Mouse (Mus musculus) cerebellum, adult 2 months (tissue): ENCODE results near the gene Mlh3. TPM values are rescaled to one million over a fixed set of nuclear protein-coding genes. Genes with fewer than 3 reads are reported as not detected.

Experiments
- DNase-seq, 2 experiments: peaks; one replicate each; pipeline ENCODE4 v3.0.0; 2021
- H3K27ac ChIP-seq: fragments of 200-500 bp; 2 replicates; pipeline ENCODE4 v1.5.1; 2012; ENCODE audit warnings: low read length, control low read depth, inconsistent platforms; ENCODE audit not compliant: insufficient read depth
- H3K27me3 ChIP-seq: fragments of 200-500 bp; 2 replicates; pipeline ENCODE4 v1.6.1; 2012; ENCODE audit warnings: inconsistent platforms, mild to moderate bottlenecking, low read length, moderate library complexity; ENCODE audit not compliant: control insufficient read depth, insufficient read depth
- H3K4me1 ChIP-seq: fragments of 200-500 bp; 2 replicates; pipeline ENCODE4 v1.6.1; 2011; ENCODE audit warnings: low read length; ENCODE audit not compliant: control insufficient read depth, insufficient read depth
- H3K4me3 ChIP-seq: fragments of 200-500 bp; replicated peaks from 2 replicates; pipeline ENCODE3; 2011; ENCODE audit warnings: mild to moderate bottlenecking, low read depth, low read length, control low read depth; ENCODE audit not compliant: insufficient read depth
- CTCF ChIP-seq: fragments of 200-500 bp; IDR thresholded peaks from 2 replicates; pipeline ENCODE4 v1.5.1; 2011; ENCODE audit warnings: low read depth, mild to moderate bottlenecking, control low read depth, low read length, moderate library complexity, borderline replicate concordance; ENCODE audit not compliant: insufficient read depth
- POLR2A ChIP-seq: fragments of 200-500 bp; IDR thresholded peaks from 2 replicates; pipeline ENCODE4 v1.6.1; 2011; ENCODE audit warnings: low read length, control low read depth, borderline replicate concordance; ENCODE audit not compliant: insufficient read depth
- whole genome bisulfite sequencing: fragments of 180-500 bp; shearing (Covaris S2); methylation state at CpG from one replicate; pipeline ENCODE4 v1.1.7; 2018; 5-methylcytosine and 5-hydroxymethylcytosine counted together
- polyA plus RNA-seq: library from polyadenylated mRNA; depleted of rRNA; stranded (reverse); fragments of >200 nt; gene quantifications from 2 replicates; pipeline ENCODE4 v1.2.3, GENCODE M21; 2012

Gene Mlh3
- polyA plus RNA-seq, 1 experiment = 11.7 TPM

DNA sequence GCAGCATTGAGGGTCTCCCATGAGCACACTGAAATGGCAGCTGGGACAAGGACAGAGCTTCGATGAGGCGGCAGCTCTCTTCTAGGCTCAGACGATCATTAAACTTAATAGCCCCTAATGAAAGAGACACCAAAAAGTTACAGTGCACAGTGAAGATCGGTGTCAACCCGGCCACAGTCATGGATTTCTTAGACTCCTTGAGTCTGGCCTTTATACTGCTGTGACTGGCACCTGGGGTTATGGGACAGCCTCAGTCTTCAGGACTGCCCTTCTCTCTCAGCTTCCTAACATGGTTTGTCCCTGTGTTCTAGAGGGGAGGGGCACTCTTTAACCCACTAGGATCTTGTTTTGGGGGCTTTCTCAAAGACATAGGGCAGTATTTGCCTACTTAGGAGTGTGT is 32.8 kb downstream of the Mlh3 start:
- Histone ChIP-seq H3K4me1 (no peaks in the 10 kb centered on the region), H3K27me3 (no peaks in the 10 kb centered on the region), H3K4me3 (no peak overlapping the region), H3K27ac (no peak overlapping the region)
- 90% methylated on average over 5 of the region's 5 CpGs for whole genome bisulfite sequencing
- no peak for DNase-seq
- TF ChIP-seq CTCF (no peak), POLR2A (no peak)

DNA sequence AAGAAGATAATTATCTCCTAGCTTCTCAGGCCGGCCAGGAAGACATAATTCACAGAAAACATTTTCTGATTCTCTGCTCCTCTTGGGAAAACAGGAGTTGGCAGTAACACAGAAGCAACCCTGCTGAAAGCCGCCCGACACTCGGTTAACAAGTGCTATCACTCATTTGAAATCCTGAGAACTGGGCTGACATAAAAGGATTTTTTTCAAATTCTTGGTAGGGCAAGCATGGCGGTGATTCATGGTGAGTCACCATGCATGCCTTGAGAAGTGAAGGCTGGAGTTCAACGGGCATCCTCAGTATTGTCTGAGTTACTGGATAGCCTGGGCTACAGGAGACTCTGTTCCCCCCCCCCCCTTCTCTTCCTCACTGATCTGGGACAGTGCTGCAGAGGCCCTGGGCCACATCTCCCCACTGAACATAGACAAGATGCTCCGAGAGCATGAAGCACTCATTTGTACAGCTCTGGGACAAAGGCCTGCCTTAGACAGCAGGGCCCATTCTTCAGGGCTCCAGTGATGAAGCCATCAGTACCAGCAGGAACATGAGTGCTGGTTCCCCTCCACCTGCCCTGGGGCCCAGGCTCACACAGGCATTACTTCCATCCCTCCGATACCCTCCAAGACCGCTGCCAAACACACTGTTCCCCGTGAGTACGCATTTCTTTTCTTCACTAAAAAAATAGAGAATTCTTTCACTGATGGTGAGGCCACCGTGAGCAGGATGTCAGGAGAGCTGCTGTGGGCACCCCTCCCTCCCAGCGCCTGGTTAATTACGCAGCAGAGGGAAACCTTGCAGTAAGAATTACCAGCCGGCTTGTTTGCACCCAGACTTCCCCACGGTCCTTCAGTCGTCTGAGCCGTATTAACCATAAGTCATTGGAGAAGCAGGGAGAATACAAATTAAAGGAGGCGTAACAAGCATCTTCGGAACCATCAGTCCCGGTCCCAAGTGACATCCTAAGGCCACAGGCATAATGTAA is 36.7 kb downstream of the Mlh3 start:
- no peak overlapping the region for H3K4me3 ChIP-seq
- WGBS = 74% methylated on average over 21 of the region's 21 CpGs
- H3K27me3 ChIP-seq = no peaks in the 10 kb centered on the region
- no peaks in the 10 kb centered on the region for H3K4me1 ChIP-seq
- TF ChIP-seq POLR2A (no peak), CTCF (no peak)
- H3K27ac ChIP-seq = no peak overlapping the region
- DNase-seq = no peak

DNA sequence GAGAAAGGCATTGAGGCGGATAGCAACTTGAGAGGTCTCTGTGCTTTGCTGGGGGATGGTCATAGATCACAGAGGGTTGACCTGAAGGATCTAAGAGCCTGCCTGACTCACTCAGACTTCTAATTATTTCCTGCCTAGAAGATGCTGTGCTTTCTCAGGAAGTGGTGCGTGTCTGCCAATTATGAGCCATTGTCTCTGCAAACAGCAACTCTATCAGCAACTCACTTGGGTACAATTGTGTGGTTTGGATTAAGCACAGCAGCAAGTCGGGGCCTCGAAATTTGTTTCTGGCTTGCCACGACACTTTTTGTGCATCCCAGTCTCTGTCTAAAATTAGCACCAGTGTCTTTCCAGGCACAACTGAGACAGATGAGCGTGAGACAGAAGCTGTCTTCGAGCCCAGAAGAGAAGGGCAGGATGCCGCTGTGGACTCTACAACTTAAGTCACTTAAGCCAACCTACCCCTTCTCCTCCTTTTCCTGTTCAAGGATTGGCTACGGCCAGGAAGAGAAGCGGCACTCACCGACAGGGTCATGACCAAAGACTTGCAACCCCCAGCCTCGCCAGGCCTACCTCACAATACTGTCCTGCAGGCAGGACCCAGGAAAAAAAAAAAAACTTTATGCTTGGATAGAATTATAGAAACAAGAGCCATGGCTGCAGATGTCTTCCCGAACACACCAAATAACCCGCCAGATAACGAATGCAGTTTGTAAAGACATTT is 42.4 kb downstream of the Mlh3 start:
- Histone ChIP-seq H3K27me3 (no peaks in the 10 kb centered on the region), H3K4me1 (no peaks in the 10 kb centered on the region), H3K27ac (no peak overlapping the region), H3K4me3 (no peak overlapping the region)
- WGBS = 59% methylated on average over 15 of the region's 15 CpGs
- no peak for TF ChIP-seq POLR2A
- no peak for TF ChIP-seq CTCF
- DNase-seq = no peak

DNA sequence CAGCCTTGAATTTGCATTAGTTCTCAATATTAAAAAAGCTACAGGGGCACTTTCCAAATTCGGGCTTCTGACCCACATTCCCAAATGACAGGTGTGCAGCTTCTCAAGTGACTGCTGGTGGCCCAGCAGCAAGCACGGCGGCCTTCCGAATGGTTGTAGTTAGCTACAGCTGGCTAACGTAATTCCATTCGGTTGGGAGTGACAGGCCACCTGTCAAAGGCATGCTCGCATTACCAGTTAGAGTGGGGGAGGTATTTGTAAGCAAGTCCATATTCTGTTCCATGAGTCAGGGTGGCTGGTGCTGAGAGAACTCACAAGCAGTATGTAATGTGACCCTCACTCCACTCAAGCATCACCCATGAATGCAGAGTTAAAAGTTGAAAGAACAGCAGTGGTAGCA is 43.2 kb downstream of the Mlh3 start:
- Histone ChIP-seq H3K27ac (no peak overlapping the region), H3K4me3 (no peak overlapping the region), H3K27me3 (no peaks in the 10 kb centered on the region), H3K4me1 (no peaks in the 10 kb centered on the region)
- WGBS = 32% methylated on average over 7 of the region's 7 CpGs
- TF ChIP-seq POLR2A (no peak), CTCF (no peak)
- DNase-seq = no peak

DNA sequence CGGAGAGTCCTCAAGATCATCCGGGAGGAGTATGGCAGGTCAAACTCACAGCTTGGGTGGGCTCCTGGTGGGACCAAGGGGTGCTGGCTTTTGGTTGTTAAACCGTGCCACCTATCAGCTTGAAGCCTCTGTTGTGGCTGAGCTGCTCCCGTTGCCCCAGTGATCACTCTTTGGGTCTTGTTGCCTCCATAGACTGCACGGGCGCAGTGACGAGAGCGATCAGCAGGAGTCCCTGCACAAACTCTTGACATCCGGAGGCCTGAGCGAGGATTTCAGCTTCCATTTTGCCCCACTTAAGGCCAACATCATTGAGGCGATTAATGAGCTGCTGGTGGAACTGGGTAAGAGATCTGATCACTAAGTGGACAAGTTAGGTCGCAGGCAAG is 50.5 kb downstream of the Mlh3 start:
- Histone ChIP-seq H3K4me3 (peak overlapping the region; percentile 85), H3K4me1 (no peaks in the 10 kb centered on the region; the same call in 1 of the 2 replicates), H3K27me3 (no peaks in the 10 kb centered on the region), H3K27ac (peak overlapping the region; percentile 9; the same call in 1 of the 2 replicates)
- peak; percentile 17 to 29 for DNase-seq
- WGBS = 3% methylated on average over 12 of the region's 12 CpGs
- no peak for TF ChIP-seq CTCF

DNA sequence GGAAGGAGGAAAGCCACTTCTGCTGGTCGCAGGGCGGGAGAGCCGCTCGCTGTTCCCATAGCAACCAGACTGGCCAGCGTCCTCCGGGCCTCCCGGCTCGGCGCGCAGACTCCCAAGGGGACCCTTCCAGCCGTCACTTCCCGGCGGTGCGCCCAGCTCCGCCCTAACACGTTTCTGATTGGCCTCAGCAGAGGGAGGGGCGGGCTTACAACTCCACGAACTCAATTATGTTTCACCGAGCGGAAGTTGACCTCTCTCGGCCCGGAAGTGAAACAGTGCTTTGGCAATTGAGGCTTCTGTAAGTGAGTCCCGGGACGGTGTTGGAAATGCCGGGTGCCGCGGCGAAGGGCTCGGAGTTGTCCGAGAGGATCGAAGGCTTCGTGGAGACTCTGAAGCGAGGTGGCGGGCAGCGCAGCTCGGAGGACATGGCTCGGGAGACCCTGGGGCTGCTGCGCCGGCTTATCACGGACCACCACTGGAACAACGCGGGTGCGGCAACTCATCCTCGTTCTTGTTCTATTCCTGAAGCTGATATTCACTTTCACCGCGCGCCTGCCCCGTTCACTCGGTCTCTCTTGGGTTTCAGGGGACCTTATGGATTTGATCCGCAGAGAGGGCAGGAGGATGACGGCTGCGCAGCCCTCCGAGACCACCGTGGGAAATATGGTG is 51.0 kb downstream of the Mlh3 start, which contains the start of gene Eif2b2:
Eif2b2 (plus strand) TSS at position 246 of the 669 bp plus-strand sequence.
- WGBS = under 1% methylated on average over 54 of the region's 54 CpGs
- Histone ChIP-seq H3K27ac (peak within 1 kb of the TSS; percentile 9; the same call in 1 of the 2 replicates), H3K27me3 (no peaks in the 10 kb centered on the region), H3K4me3 (peak within 1 kb of the TSS; percentile 85), H3K4me1 (no peaks in the 10 kb centered on the region; the same call in 1 of the 2 replicates)
- TF ChIP-seq CTCF (no peak), POLR2A (peak; percentile 68; the same call in 1 of the 2 replicates)
- peak; percentile 98 for DNase-seq

DNA sequence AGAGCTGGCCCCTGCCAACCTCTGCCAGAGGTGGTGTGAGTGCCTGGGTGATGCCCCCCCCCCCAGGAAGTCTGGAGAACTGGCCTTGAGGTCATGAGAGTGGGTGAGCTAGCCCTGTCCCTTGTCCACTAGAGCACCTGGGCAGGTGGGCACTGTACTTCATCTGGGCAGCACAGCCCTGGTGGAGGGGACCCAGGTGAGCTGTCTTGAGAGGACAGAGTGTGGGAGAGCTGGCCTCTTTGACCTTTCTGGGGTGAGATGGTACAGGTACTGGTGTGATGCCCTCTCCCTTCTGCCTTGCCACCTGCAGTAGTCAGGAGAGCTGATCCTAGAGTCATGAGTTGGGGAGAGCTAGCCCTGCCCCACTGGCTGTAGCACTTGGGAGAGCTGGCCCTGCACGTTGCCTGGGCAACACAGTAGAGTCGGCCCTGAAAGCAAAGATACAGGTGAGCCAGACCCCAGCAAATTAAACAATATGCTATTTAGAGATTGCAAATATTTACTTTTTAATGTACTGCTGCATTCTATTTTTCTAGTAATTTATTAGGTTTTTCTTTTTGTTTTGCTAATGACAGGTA is 52.6 kb downstream of the Mlh3 start:
- H3K27me3 ChIP-seq = no peaks in the 10 kb centered on the region
- 78% methylated on average over 2 of the region's 2 CpGs for WGBS
- H3K4me3 ChIP-seq = no peak overlapping the region
- no peak for DNase-seq
- H3K4me1 ChIP-seq = no peaks in the 10 kb centered on the region; the same call in 1 of the 2 replicates
- TF ChIP-seq CTCF (no peak), POLR2A (no peak)
- H3K27ac ChIP-seq = no peak overlapping the region
